Mouse (Mus musculus) lung, postnatal 14 days (tissue): ENCODE results near the gene Pou4f1.
"Not testable (repeated sequence)": the region's sequence is repeated elsewhere in the genome, so short reads cannot be mapped to it uniquely, and the experiment has no call there.

Source experiments
- DNase-seq: peaks from one replicate; pipeline ENCODE4 v3.0.0; 2021

Pou4f1 gene

DNA sequence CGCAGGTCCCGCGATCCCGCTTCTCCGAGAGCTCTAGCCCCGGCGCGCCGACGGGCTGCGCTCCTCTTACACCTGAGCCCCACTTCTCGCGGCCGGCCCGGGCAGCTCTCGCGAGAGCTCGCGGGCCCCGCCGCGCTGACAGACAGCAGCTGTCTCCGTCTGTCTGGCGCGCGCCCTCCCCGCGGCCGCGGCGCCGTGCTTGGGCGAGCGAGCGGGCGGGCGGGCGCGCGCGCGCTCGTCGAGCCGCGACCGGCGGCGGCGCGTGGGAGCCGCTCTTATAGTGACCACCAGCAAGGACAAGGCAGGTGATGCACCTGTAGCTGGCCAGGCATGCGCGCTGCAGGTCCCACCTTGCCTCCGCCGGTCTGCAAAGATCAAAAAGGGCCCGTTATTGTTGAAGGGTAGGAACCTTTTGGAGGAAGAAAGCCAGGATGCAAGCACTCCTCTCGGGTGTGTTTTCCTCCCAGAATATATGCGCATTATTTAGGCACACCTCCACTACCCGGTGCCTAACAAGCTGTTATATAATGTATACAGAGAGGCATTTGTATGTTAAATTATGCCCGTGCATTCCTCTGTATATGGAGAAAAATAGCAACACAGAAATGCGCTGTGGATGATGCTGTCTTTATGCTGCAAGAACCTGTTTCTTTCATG is at the start of gene Pou4f1:
Gene Pou4f1 (minus strand): TSS at position 34 of the 657 bp plus-strand sequence.
- DNase-seq, result peak; percentile 46

GRCm38 (mm10) chr14:104511664-104512063 is 43.9 kb upstream of the Pou4f1 start:
- no peak for DNase-seq

GRCm38 (mm10) chr14:104502761-104503160 is 35.0 kb upstream of the Pou4f1 start:
- not testable (repeated sequence) for DNase-seq

GRCm38 (mm10) chr14:104479751-104480150 is 12.0 kb upstream of the Pou4f1 start:
- no peak for DNase-seq

DNA sequence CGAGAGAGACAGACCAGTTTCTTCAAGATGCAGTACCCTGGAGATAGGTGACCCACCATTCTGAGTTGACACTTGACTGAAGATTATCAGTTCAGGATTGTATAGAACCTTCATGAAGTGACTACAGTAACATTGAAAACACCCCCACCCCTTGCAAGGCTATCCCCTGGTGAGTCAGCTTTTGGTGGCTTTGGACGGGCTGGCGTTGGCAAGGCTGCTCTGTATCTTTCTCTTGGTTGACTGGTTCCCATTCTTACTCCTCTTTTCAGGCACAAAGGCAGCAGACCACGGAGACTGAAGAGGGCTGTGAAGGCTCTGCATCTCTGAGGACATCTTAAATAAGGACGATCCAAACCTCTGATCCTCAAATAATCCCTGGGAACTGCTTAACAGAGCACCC is 10.8 kb upstream of the Pou4f1 start:
- no peak for DNase-seq

DNA sequence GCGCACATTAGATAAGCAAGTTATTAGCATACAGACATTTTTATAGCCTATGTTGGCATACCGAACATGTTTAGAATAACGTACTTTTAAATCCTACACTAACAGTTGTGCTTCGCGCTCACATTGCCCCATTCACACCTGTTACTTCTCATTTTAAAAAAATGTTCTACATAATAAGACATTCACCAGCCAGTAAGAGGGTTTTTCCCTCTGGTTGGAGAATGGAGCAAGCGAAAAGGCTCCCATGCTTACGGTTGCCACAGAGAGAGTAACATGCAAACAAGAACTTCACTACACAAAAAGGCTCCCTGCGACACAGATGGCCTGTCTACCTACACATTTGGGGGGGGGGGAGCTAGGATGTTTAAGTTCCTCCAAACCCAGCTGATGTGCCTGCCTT is 9.8 kb upstream of the Pou4f1 start:
- DNase-seq, result no peak

DNA sequence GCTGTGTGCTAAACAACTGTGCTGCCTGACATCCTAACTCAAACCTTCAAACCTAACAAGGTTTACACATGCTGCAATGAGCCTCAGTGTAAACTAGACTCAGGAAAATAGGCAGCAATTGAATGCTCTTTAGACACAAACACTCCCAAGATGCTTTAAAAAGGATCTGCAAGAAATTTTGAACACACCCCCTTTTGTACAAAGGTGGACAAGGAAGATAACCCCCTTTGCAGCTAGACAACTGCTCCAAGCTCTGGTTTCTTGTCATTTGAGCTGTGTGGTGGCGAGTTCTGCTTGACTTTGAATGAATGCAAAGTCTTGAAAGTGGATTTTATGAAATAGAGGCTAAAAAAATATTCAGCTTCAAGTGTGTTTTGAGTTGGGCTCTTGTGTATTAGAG is 7.6 kb upstream of the Pou4f1 start:
- DNase-seq, result no peak

GRCm38 (mm10) chr14:104468623-104468970 is 798 bp upstream of the Pou4f1 start:
- DNase-seq, result no peak

GRCm38 (mm10) chr14:104467133-104467965 is 450 bp downstream of the Pou4f1 start:
- no peak for DNase-seq

- DNase-seq, result no peak
Observed at GRCm38 (mm10) chr14:104466557-104466956, 1.2 kb downstream of the Pou4f1 start.

DNA sequence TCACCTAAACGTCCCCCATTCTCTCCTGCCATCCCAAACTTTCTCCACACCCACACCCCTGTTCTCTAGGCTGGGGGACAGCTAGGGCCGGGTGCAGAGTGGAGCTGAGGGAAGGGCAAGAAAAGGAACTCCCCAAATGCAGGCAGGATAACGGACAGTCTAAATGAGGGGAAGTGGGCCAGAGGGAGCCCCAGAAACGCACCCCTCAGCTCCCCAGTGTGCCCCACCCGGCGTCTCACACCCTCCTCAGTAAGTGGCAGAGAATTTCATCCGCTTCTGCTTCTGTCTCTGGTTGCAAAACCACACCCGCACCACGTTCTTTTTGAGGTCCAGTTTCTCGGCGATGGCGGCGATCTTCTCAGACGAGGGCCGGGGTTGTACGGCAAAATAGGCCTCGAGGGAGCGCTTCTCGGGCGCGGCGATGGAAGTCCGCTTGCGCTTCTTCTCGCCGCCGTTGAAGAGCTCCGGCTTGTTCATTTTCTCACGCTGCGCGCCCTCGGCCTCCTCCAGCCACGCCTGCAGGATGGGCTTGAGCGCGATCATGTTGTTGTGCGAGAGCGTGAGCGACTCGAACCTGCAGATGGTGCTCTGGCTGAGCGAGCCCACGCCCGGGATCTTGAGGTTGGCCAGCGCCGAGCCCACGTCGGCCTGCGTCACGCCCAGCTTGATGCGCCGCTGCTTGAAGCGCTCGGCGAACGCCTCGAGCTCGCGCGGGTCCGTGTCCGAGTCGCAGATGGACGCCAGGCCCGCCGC is 2.1 kb downstream of the Pou4f1 start:
- peak; percentile 17 for DNase-seq

- DNase-seq, result no peak
Observed at GRCm38 (mm10) chr14:104464841-104465240, 3.0 kb downstream of the Pou4f1 start.

DNA sequence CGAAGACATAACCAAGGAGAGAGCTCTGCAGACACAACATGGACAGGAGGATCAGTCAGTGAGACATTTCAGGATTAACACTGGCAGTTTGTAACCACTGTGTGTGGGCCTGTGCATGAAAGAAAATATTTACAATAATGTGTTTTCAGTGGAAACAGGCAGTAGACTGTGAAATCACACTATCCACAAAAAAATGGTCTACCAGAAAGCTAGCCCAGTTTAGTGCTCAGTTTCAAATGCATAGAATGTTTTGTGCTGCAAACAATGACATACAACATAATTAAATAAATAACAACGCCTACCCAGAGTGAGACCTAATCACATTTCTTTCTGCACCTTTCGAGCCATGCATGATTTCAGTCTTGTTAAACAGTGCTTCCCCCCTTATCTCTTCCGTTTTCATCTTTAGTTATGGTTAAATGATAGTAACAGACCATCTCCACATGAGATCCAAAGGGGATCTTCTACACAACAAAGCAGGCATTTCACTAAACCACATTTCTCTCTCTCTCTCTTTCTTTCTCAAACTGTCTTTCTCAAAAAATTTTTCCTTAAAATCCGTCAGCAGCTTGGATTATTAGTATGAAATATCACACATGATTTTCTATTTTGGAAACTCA is 4.1 kb downstream of the Pou4f1 start:
- no peak for DNase-seq

GRCm38 (mm10) chr14:104461286-104462240 is 6.2 kb downstream of the Pou4f1 start:
- no peak for DNase-seq

DNA sequence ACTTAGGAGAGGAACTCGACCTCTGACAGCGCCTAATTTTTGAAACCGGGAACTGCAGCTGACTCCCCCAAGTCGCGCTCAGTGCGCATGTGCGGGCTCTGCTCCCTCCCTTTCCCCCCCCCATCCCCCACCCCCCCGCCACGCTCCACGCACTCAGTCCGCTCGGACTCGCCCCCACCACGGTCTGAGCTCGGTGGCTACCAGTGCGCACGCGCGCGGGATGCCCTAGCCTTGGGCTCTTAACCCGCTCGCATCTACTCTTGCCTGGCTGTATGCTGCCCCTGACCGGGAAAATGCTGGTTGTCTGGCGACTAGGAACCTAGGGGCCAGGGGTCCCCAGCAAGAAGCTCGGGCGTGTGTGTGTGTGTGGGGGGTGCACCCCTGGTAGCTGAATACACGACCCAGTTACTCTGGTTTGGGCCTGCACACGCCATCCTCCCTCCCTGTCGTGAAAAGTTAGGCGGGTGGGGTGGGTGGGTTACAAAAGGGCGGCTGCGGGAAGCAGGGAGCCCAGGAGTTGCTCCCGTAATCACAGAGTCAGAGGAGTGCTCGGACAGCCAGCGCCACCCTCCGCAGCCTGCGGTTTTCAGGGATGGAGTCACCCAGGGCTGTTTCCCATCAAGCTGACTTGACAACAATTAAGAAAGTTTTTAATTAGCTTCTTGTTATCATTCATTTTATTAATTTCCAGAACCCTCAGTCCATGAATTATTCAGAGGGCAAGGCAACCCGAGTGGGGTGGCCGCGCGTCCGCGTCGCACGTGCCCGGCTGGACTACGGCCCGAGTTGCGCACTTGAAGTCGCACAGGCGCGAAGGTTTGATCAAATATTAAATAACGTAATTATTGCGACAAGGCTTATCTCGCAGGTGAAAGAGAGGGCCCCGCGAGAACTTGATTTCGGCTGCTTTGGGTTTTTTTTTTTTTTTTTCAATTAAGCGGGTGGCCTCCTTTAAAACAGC is 7.2 kb downstream of the Pou4f1 start:
- DNase-seq, result no peak

GRCm38 (mm10) chr14:104459513-104460111 is 8.2 kb downstream of the Pou4f1 start:
- no peak for DNase-seq

- DNase-seq, result no peak
Observed at GRCm38 (mm10) chr14:104458728-104459512, 8.9 kb downstream of the Pou4f1 start.

DNA sequence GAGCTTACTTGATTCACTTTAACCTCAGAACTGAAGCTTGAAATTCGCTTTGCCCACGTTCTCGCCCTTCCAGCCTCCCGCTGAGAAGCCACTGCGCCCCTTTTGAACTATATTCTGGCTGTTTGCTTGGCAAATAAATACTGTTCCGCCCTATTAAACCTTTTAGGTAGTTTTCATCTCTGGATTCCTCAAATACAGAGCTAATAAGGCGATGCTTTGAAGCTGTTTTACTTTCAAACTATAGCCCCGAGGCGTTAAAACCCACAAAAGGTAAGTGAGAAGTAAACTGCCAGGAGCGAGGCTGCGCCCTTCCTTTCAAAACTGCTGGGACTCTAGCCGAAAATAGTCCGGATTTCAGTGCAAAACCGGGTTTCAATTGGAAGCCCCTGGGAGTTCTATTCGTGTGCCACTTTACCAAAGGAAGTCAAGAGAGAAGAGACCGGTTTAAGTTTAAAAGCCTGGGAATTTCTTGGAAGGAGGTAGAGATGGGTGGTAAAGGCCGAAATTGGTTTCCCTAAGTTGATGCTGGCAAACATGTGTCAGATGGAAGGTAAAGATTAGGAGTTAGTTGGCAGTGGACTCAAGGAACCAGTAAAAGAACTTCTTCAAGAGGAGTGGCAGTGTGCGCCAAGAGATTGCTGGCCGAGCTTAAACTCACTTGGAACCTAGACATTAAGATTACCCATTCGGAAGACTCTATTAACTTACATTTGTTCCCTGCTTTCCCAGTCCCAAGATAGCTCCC is 9.7 kb downstream of the Pou4f1 start:
- DNase-seq, result no peak

DNA sequence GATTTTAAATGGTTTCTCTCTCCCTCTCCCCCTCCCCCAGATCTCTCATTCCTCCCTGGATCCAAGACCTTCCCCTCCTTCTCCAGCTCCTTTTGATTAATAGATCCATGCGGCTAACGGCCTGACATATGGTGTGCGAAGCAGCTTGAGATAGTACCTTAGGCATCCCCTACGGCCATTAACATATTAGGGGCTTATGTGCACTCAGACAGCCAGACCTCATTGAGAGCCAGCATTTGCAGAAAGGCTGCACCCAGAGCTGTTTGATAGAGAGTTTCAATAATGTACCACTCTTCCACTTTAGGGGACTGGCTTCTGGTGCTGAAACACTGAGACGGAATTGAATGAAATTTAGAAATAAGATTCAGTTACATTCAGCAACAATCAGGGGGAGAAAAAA is 10.8 kb downstream of the Pou4f1 start:
- no peak for DNase-seq
